Mouse (Mus musculus): ENCODE results near the gene Fam129c. TPM values are rescaled to one million over a fixed set of nuclear protein-coding genes. Genes with fewer than 3 reads are reported as not detected.

Gene Fam129c
- polyA plus RNA-seq, 1 experiment = 2.9 TPM

DNA sequence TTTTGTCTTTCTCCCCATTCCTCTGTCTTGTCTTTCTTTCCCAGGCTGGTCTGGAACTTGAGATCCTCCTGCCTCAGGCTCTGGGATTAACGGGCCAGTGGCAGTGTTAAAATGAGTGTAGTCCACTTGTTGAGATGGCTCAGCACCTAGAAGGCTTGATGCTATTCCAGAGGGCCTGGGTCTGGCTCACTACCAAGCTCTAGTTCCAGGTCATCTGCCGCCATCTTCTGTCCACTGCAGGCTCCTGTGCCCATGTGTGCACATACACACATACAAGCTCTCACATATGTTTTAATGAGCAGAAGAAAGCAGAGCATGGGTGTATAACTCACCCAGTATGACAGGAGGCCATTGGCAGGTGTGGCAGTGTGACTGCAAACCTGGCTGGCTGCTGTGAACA is 25.4 kb upstream of the Fam129c start:
- H3K36me3 ChIP-seq (ENCODE audit: control insufficient read depth, insufficient read depth) = no peaks in the 10 kb centered on the region
- TF ChIP-seq E2F4 (IDR thresholded peaks at IDR 0.05; ENCODE audit: insufficient read depth) (no peak), MAX (IDR thresholded peaks at IDR 0.05; ENCODE audit: low read depth) (no peak), CEBPB (IDR thresholded peaks at IDR 0.05; ENCODE audit: insufficient read depth, poor library complexity, severe bottlenecking) (no peak), REST (IDR thresholded peaks at IDR 0.05; ENCODE audit: insufficient read depth, insufficient read length) (no peak)
- H3K4me2 ChIP-seq (ENCODE audit: low read depth) = no peak overlapping the region
- no peaks in the 10 kb centered on the region for H3K27me3 ChIP-seq (ENCODE audit: control insufficient read depth, insufficient read depth, insufficient read length)
- no peak overlapping the region for H3K4me3 ChIP-seq
- H3ac ChIP-seq (ENCODE audit: control insufficient read depth, insufficient read length) = no peak overlapping the region
- H3K79me2 ChIP-seq (ENCODE audit: control insufficient read depth, insufficient read depth) = no peaks in the 10 kb centered on the region

DNA sequence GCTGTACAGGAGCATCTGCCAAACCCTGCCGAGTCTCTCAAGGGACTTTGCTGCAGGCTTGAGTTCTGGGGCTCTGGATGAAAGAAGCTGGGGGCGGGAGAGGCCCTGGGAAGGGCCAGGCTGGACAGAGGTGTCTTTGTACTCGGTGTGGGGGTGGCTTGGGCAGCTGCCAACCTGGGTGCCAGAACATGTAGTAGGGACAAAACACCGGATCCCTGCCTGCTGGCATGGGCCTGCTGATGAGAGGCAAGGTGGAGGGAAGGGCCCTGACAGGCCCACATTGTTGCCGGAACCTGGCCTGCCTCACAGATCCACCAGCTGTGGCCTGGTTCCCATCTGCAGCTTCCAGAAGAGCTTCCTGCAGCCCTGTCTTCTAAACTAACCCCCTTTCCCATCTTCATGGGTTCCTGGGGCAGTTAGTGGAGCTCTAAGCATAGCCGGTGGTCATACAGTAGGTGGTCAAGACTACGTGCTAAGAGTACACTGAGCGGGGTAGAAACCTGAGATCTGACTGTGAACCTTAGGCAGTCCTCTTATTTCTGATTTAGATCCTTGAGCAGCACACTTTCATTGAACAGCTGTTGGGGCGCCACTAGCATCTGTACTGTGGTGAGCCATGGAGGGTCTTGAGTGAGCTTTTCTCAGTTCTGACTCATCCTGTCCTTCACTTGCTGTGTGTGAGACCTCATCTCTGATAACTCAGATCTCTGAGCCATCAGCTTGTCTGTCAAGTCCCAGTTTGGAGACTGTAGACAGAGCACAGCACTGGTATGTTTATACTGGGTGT is 24.4 kb upstream of the Fam129c start:
- Histone ChIP-seq H3ac (ENCODE audit: control insufficient read depth, insufficient read length) (no peak overlapping the region), H3K27me3 (ENCODE audit: control insufficient read depth, insufficient read depth, insufficient read length) (no peaks in the 10 kb centered on the region), H3K79me2 (ENCODE audit: control insufficient read depth, insufficient read depth) (no peaks in the 10 kb centered on the region), H3K4me2 (ENCODE audit: low read depth) (peak overlapping the region; percentile 50), H3K4me3 (no peak overlapping the region), H3K36me3 (ENCODE audit: control insufficient read depth, insufficient read depth) (no peaks in the 10 kb centered on the region)
- no peak for TF ChIP-seq CEBPB (IDR thresholded peaks at IDR 0.05; ENCODE audit: insufficient read depth, poor library complexity, severe bottlenecking)
- TF ChIP-seq REST (IDR thresholded peaks at IDR 0.05; ENCODE audit: insufficient read depth, insufficient read length) = no peak
- peak in 1 of 3 experiments; percentile 18 for TF ChIP-seq MYOG (IDR thresholded peaks at IDR 0.05; ENCODE audit: control insufficient read depth in 1 of 3, insufficient read depth in 1 of 3, insufficient read length in 2 of 3, low read depth in 2 of 3)
- TF ChIP-seq MYOD1 (IDR thresholded peaks at IDR 0.05; ENCODE audit: control insufficient read depth in 1 of 3, insufficient read length in 2 of 3, low read depth in 2 of 3) = peak in 2 of 3 experiments; percentile 40 to 61

DNA sequence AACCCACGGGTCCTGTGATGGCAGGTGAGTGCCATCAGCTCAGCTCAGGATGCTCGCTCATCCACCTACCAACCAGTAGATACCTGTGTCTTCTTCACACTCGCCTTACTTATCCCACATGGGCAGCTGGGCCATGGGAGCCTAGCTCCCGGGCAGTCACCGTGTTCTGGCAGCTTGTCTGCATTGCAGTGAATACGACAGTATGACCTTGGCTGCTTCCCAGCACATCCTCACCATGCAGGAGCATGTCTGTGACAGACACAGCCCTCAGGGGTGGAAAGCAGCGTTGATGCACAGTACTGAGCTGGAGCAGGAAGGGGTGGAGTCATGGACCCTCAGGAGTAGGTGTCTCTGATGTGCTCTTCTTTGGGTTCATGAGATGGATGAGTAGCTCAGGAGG is 23.0 kb upstream of the Fam129c start:
- no peak overlapping the region for H3K4me2 ChIP-seq (ENCODE audit: low read depth)
- no peak overlapping the region for H3K4me3 ChIP-seq
- no peaks in the 10 kb centered on the region for H3K27me3 ChIP-seq (ENCODE audit: control insufficient read depth, insufficient read depth, insufficient read length)
- H3K36me3 ChIP-seq (ENCODE audit: control insufficient read depth, insufficient read depth) = no peaks in the 10 kb centered on the region
- TF ChIP-seq CEBPB (IDR thresholded peaks at IDR 0.05; ENCODE audit: insufficient read depth, poor library complexity, severe bottlenecking) (no peak), MYOD1 (IDR thresholded peaks at IDR 0.05; ENCODE audit: control insufficient read depth in 1 of 3, insufficient read length in 2 of 3, low read depth in 2 of 3) (no peak), USF1 (IDR thresholded peaks at IDR 0.05; ENCODE audit: low read depth) (no peak), POLR2A (IDR thresholded peaks at IDR 0.05; ENCODE audit: insufficient read length, low read depth) (no peak), TCF12 (IDR thresholded peaks at IDR 0.05; ENCODE audit: insufficient read depth, poor library complexity, severe bottlenecking) (no peak), TCF3 (IDR thresholded peaks at IDR 0.05; ENCODE audit: insufficient read length, low read depth) (no peak), POLR2AphosphoS2 (IDR thresholded peaks at IDR 0.05; ENCODE audit: insufficient read length, low read depth) (no peak), MYOG (IDR thresholded peaks at IDR 0.05; ENCODE audit: control insufficient read depth in 1 of 3, insufficient read depth in 1 of 3, insufficient read length in 2 of 3, low read depth in 2 of 3) (no peak), SRF (IDR thresholded peaks at IDR 0.05; ENCODE audit: control insufficient read depth, insufficient read length, low read depth) (no peak), REST (IDR thresholded peaks at IDR 0.05; ENCODE audit: insufficient read depth, insufficient read length) (no peak), MAX (IDR thresholded peaks at IDR 0.05; ENCODE audit: low read depth) (no peak), E2F4 (IDR thresholded peaks at IDR 0.05; ENCODE audit: insufficient read depth) (no peak)
- no peak overlapping the region for H3ac ChIP-seq (ENCODE audit: control insufficient read depth, insufficient read length)
- H3K79me2 ChIP-seq (ENCODE audit: control insufficient read depth, insufficient read depth) = no peaks in the 10 kb centered on the region

DNA sequence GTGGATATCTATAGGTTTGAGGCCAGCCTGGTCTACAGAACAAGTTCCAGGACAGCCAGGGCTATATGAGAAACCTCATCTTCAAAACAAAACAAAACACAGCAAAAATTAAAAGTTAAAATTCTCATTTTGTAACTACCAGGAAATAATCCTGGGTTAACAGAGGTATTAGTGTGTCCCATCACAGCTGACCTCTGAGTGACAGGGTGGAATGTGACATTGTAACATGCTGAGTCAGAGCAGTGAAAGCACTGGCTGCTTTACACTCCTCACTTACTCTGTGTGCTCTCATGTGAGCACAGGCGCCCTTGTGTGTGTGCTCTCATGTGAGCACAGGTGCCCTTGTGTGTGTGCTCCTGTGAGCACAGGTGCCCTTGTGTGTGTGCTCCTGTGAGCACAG is 22.4 kb upstream of the Fam129c start:
- TF ChIP-seq MYOD1 (IDR thresholded peaks at IDR 0.05; ENCODE audit: control insufficient read depth in 1 of 3, insufficient read length in 2 of 3, low read depth in 2 of 3) (peak in 1 of 3 experiments; percentile 48), POLR2A (IDR thresholded peaks at IDR 0.05; ENCODE audit: insufficient read length, low read depth) (no peak), E2F4 (IDR thresholded peaks at IDR 0.05; ENCODE audit: insufficient read depth) (no peak)
- no peak overlapping the region for H3K4me2 ChIP-seq (ENCODE audit: low read depth)

DNA sequence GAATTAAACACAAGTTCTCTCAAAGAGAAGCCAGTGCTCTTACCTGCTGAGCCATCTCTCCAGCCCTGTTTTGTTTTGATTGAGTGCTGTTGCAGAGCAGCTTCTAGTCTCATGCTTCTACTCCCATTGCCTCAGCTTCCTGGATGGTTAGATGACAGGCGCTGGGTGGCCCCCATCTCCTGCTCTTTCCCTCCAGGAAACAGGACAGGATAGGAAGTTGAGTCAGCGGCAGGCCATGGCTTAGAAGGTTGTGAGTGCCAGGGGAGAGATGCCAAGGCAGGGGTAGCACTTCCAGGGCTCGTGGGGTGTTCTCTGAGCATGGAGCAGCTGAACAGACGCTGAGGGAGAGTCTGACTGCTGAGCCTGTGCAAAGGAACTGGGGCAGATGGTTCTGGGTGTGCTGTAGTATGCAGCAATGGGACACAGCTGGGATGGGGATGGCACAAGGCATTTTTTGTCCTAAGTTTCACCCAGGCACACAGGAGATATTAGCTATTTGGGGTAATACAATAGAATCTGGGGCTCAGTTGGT is 19.5 kb upstream of the Fam129c start:
- TF ChIP-seq MYOD1 (IDR thresholded peaks at IDR 0.05; ENCODE audit: control insufficient read depth in 1 of 3, insufficient read length in 2 of 3, low read depth in 2 of 3) (no peak), TCF12 (IDR thresholded peaks at IDR 0.05; ENCODE audit: insufficient read depth, poor library complexity, severe bottlenecking) (no peak), TCF3 (IDR thresholded peaks at IDR 0.05; ENCODE audit: insufficient read length, low read depth) (no peak), MAX (IDR thresholded peaks at IDR 0.05; ENCODE audit: low read depth) (no peak)
- Histone ChIP-seq H3K4me2 (ENCODE audit: low read depth) (no peak overlapping the region), H3K4me3 (no peak overlapping the region), H3K27me3 (ENCODE audit: control insufficient read depth, insufficient read depth, insufficient read length) (no peaks in the 10 kb centered on the region), H3ac (ENCODE audit: control insufficient read depth, insufficient read length) (no peak overlapping the region), H3K36me3 (ENCODE audit: control insufficient read depth, insufficient read depth) (no peaks in the 10 kb centered on the region), H3K79me2 (ENCODE audit: control insufficient read depth, insufficient read depth) (no peaks in the 10 kb centered on the region)

More for the DNA sequence above, 22.4 kb upstream of the Fam129c start:
- H3K79me2 ChIP-seq (ENCODE audit: control insufficient read depth, insufficient read depth) = no peaks in the 10 kb centered on the region
- no peak overlapping the region for H3ac ChIP-seq (ENCODE audit: control insufficient read depth, insufficient read length)
- H3K27me3 ChIP-seq (ENCODE audit: control insufficient read depth, insufficient read depth, insufficient read length) = no peaks in the 10 kb centered on the region
- H3K4me3 ChIP-seq = no peak overlapping the region
- H3K36me3 ChIP-seq (ENCODE audit: control insufficient read depth, insufficient read depth) = no peaks in the 10 kb centered on the region
